Mouse (Mus musculus): Measurements from ENCODE around the gene Rasgef1a. TPM values are rescaled to one million over a fixed set of nuclear protein-coding genes. Genes with fewer than 3 reads are reported as not detected.

The Rasgef1a gene
- polyA plus RNA-seq, 1 experiment from 2014 or later = 0.13 TPM

DNA sequence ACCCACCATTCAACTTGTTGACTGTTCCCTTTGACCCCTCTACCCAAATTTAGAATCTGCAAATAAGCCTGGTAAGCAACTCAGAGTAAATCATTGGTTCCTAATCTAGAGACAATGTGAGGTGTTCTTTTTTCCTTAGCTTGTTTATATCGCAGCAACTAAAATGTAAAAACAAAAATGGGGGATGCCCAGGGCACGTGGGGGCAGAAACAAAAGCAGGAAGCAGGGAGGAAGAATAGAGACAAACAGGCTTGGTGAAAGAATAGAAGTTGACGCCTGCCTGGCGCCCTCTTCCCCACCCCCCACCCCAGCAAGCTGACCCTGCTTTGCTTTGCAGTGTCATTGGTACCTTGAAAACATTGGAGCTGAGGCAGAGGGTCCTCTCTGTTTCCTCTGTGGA, 33.9 kb downstream of the Rasgef1a start:
- 60% methylated on average over 4 of the region's 4 CpGs for WGBS
- H3K36me3 ChIP-seq (ENCODE audit: control insufficient read depth, insufficient read depth, low read length) = no peaks in the 10 kb centered on the region

DNA sequence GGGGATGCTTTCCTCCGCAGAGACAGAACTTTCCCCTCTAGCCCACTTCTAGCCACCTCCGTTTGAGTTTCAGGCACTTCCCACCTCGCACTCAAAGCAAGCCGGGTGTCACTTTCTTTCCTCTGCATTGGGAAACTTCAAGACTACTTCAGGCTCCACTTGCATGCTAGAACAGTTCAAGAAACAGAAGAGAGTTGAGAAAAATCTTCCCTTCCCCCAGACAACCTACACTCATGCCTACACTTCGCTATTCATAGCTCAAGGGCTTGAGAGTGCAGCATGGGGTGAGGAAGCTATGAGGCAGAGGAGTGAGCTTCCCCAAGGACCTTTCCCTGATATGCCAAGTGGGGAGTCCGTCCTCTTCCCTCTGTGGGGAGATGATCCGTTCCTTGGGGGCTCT, 34.7 kb downstream of the Rasgef1a start:
- no peaks in the 10 kb centered on the region for H3K9me3 ChIP-seq (ENCODE audit: control insufficient read depth, low read length)
- ATAC-seq (ENCODE audit: insufficient read depth, low FRiP score, low TSS enrichment) = no peak
- DNase-seq (ENCODE audit: low spot score) = no peak
- no peaks in the 10 kb centered on the region for H3K36me3 ChIP-seq (ENCODE audit: control insufficient read depth, insufficient read depth, low read length)
- no peaks in the 10 kb centered on the region for H3K4me1 ChIP-seq (ENCODE audit: control insufficient read depth, insufficient read depth, low read length)
- H3K4me3 ChIP-seq (ENCODE audit: low read depth, low read length) = no peak overlapping the region
- no peak overlapping the region for H3K27ac ChIP-seq (ENCODE audit: low read depth, low read length)
- 61% methylated on average over 7 of the region's 7 CpGs for WGBS
- no peak overlapping the region for H3K9ac ChIP-seq (ENCODE audit: low read length)
- H3K4me2 ChIP-seq (ENCODE audit: low read depth) = no peak overlapping the region
- H3K27me3 ChIP-seq (ENCODE audit: control insufficient read depth, insufficient read depth, low read length) = no peaks in the 10 kb centered on the region

More for the DNA sequence above, 33.9 kb downstream of the Rasgef1a start:
- DNase-seq (ENCODE audit: low spot score) (no peak), ATAC-seq (ENCODE audit: insufficient read depth, low FRiP score, low TSS enrichment) (no peak)
- Histone ChIP-seq H3K4me2 (ENCODE audit: low read depth) (no peak overlapping the region), H3K27me3 (ENCODE audit: control insufficient read depth, insufficient read depth, low read length) (no peaks in the 10 kb centered on the region), H3K9me3 (ENCODE audit: control insufficient read depth, low read length) (no peaks in the 10 kb centered on the region), H3K9ac (ENCODE audit: low read length) (no peak overlapping the region), H3K4me1 (ENCODE audit: control insufficient read depth, insufficient read depth, low read length) (no peaks in the 10 kb centered on the region), H3K4me3 (ENCODE audit: low read depth, low read length) (no peak overlapping the region), H3K27ac (ENCODE audit: low read depth, low read length) (no peak overlapping the region)

DNA sequence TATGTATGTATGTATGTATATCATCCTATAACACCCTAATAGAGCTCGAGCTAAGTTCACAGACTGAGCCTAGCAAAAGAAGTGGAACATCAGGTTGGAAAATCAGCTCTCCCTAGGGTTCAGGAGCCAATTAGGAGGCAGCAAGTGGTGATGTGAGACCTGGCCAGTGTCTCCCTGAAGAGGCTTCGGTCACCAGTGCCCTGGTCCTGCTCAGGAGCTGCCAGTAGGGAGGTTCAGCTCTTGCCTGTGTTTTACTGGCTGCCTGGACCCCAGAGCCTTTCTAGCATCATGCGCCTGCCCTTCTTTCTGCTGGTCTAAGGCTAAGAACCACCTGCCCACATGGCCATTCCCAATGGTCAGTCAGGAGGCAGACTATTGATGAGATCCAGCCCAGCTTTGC, 35.3 kb downstream of the Rasgef1a start:
- Histone ChIP-seq H3K36me3 (ENCODE audit: control insufficient read depth, insufficient read depth, low read length) (no peaks in the 10 kb centered on the region), H3K4me3 (ENCODE audit: low read depth, low read length) (no peak overlapping the region), H3K4me2 (ENCODE audit: low read depth) (no peak overlapping the region), H3K27ac (ENCODE audit: low read depth, low read length) (no peak overlapping the region), H3K4me1 (ENCODE audit: control insufficient read depth, insufficient read depth, low read length) (no peaks in the 10 kb centered on the region), H3K9me3 (ENCODE audit: control insufficient read depth, low read length) (no peaks in the 10 kb centered on the region), H3K27me3 (ENCODE audit: control insufficient read depth, insufficient read depth, low read length) (no peaks in the 10 kb centered on the region), H3K9ac (ENCODE audit: low read length) (no peak overlapping the region)
- 82% methylated on average over 3 of the region's 3 CpGs for WGBS
- ATAC-seq (ENCODE audit: insufficient read depth, low FRiP score, low TSS enrichment) (no peak), DNase-seq (ENCODE audit: low spot score) (no peak)

DNA sequence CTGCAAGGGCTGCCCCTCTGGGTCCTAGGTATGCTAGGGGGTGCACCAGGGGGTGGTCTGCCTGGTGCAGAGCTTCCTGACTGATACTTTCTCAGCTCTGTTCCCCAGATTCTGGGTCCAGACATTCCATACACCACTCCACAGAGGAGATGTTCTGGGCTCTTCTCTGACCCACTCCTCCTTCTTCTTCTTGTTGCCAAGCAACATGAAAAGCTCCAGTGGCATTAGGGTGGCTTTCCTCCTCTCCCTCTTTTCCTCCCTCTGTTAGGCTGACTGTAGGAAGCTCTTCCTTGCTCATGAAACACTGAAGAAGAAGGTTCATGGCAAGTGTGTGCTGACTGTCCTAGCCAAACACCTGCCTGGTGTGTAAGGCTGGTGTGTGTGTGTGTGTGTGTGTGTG, 35.7 kb downstream of the Rasgef1a start:
- Histone ChIP-seq H3K4me3 (ENCODE audit: low read depth, low read length) (no peak overlapping the region), H3K27me3 (ENCODE audit: control insufficient read depth, insufficient read depth, low read length) (no peaks in the 10 kb centered on the region), H3K9ac (ENCODE audit: low read length) (no peak overlapping the region), H3K27ac (ENCODE audit: low read depth, low read length) (no peak overlapping the region), H3K36me3 (ENCODE audit: control insufficient read depth, insufficient read depth, low read length) (no peaks in the 10 kb centered on the region), H3K4me2 (ENCODE audit: low read depth) (no peak overlapping the region), H3K9me3 (ENCODE audit: control insufficient read depth, low read length) (no peaks in the 10 kb centered on the region), H3K4me1 (ENCODE audit: control insufficient read depth, insufficient read depth, low read length) (no peaks in the 10 kb centered on the region)
- no peak for ATAC-seq (ENCODE audit: insufficient read depth, low FRiP score, low TSS enrichment)
- no peak for DNase-seq (ENCODE audit: low spot score)

DNA sequence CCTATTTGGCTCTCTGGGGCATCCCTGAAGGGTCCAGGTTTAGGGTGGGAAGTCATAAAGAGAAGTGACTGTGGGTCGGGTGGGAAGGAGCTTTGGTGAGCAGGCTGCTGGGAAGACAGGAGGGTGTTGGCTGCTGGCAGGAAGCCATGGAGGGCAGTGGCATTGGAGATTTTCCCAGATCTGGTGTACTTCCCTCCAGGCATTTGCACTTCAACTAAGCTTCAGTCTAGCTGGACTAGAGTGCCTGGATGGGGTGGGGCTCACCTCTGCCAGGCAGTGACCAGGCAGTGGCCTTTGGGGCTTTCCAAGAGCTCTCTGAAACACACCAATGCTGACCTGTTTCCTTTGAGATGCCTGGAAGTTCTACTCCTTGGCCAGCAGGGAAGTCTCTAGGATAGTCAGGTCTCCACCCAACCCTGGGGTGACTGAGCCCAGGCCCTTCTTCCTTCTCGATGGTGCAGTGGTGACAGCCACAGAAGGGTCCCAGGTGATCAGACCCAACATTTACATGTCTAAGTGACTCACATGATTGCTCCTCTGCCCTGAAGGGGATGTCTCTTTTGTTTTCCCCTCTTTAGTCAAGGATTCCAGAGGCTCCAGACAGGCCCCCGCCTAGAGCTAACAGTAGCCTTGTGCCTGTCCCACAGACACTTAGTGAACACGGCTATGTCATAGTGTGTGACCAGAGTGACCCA, 36.7 kb downstream of the Rasgef1a start:
- no peak overlapping the region for H3K4me2 ChIP-seq (ENCODE audit: low read depth)
- DNase-seq (ENCODE audit: low spot score) (no peak), ATAC-seq (ENCODE audit: insufficient read depth, low FRiP score, low TSS enrichment) (no peak)
- H3K36me3 ChIP-seq (ENCODE audit: control insufficient read depth, insufficient read depth, low read length) = no peaks in the 10 kb centered on the region
- no peak overlapping the region for H3K4me3 ChIP-seq (ENCODE audit: low read depth, low read length)
- no peak overlapping the region for H3K9ac ChIP-seq (ENCODE audit: low read length)
- no peaks in the 10 kb centered on the region for H3K9me3 ChIP-seq (ENCODE audit: control insufficient read depth, low read length)
- H3K27ac ChIP-seq (ENCODE audit: low read depth, low read length) = no peak overlapping the region
- no peaks in the 10 kb centered on the region for H3K4me1 ChIP-seq (ENCODE audit: control insufficient read depth, insufficient read depth, low read length)
- 80% methylated on average over 4 of the region's 4 CpGs for WGBS
- H3K27me3 ChIP-seq (ENCODE audit: control insufficient read depth, insufficient read depth, low read length) = no peaks in the 10 kb centered on the region

DNA sequence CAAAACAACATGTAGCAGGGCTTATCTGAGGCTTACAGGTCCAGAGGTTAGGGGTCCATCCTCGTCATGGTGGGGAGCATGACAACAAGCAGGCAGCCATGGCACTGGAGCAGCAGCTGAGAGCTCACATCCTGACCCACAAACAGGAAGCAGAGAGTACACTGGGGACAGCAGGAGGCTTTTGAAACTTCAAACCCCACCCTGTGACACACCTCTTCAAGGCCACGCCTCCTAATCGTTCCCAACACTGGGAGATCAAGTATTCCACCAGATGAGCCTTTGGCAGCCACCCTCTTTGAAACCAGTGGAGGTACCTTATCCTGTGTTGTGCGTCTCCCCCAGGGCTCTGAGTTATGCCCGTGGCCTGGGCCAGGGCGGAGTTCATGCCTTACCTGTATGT, 38.5 kb downstream of the Rasgef1a start:
- Histone ChIP-seq H3K36me3 (ENCODE audit: control insufficient read depth, insufficient read depth, low read length) (no peaks in the 10 kb centered on the region), H3K9me3 (ENCODE audit: control insufficient read depth, low read length) (no peaks in the 10 kb centered on the region), H3K27me3 (ENCODE audit: control insufficient read depth, insufficient read depth, low read length) (no peaks in the 10 kb centered on the region), H3K27ac (ENCODE audit: low read depth, low read length) (no peak overlapping the region), H3K9ac (ENCODE audit: low read length) (no peak overlapping the region), H3K4me2 (ENCODE audit: low read depth) (no peak overlapping the region), H3K4me3 (ENCODE audit: low read depth, low read length) (no peak overlapping the region), H3K4me1 (ENCODE audit: control insufficient read depth, insufficient read depth, low read length) (no peaks in the 10 kb centered on the region)
- 86% methylated on average over 6 of the region's 6 CpGs for WGBS
- DNase-seq (ENCODE audit: low spot score) (no peak), ATAC-seq (ENCODE audit: insufficient read depth, low FRiP score, low TSS enrichment) (no peak)

DNA sequence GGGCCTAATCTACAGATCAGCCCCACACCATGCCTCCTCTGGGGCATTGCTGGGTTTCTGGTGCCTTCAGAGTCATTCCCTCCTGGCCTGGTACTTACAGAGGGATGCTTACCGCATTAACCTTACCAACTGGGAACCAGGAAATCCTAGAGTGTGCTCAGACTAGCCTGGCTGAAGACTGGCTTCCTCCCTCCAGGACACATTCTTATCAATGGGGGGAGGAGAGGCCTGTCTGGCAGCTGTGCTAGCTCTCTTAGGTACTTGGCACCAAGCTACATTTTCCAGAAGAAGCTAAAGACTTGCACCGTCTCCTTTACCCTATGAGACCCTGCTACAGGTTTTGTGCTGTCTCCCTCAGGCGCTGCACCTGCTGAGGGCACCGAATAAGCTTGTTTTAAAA, 40.2 kb downstream of the Rasgef1a start:
- H3K4me3 ChIP-seq (ENCODE audit: low read depth, low read length) = no peak overlapping the region
- WGBS = 95% methylated on average over 4 of the region's 4 CpGs
- H3K36me3 ChIP-seq (ENCODE audit: control insufficient read depth, insufficient read depth, low read length) = no peaks in the 10 kb centered on the region
- no peaks in the 10 kb centered on the region for H3K9me3 ChIP-seq (ENCODE audit: control insufficient read depth, low read length)
- H3K27me3 ChIP-seq (ENCODE audit: control insufficient read depth, insufficient read depth, low read length) = no peaks in the 10 kb centered on the region
- ATAC-seq (ENCODE audit: insufficient read depth, low FRiP score, low TSS enrichment) (no peak), DNase-seq (ENCODE audit: low spot score) (no peak)
- no peak overlapping the region for H3K4me2 ChIP-seq (ENCODE audit: low read depth)
- no peak overlapping the region for H3K27ac ChIP-seq (ENCODE audit: low read depth, low read length)
- no peak overlapping the region for H3K9ac ChIP-seq (ENCODE audit: low read length)
- no peaks in the 10 kb centered on the region for H3K4me1 ChIP-seq (ENCODE audit: control insufficient read depth, insufficient read depth, low read length)

DNA sequence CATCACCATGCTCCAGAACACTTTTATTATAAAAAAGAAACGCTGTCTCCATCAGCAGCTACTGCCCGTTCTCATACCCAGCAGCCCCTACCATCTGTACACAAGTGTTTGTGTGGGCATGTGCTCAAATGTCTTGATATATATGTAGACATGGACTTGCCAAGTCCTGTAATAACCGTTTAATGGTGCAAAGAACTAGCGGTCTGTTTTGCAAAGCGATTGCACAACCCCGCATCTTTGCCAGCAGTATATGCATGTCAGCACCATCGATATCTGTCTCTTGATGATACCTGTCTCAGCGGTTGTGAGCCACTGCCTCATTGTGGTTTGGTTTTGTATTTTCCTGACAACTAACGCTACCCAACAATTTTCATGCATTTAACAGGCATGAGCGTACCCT, 44.0 kb downstream of the Rasgef1a start:
- WGBS = 88% methylated on average over 10 of the region's 10 CpGs
- Histone ChIP-seq H3K9me3 (ENCODE audit: control insufficient read depth, low read length) (no peaks in the 10 kb centered on the region), H3K4me3 (ENCODE audit: low read depth, low read length) (no peak overlapping the region), H3K27me3 (ENCODE audit: control insufficient read depth, insufficient read depth, low read length) (no peaks in the 10 kb centered on the region), H3K27ac (ENCODE audit: low read depth, low read length) (no peak overlapping the region), H3K4me1 (ENCODE audit: control insufficient read depth, insufficient read depth, low read length) (no peaks in the 10 kb centered on the region), H3K4me2 (ENCODE audit: low read depth) (no peak overlapping the region), H3K36me3 (ENCODE audit: control insufficient read depth, insufficient read depth, low read length) (no peaks in the 10 kb centered on the region), H3K9ac (ENCODE audit: low read length) (no peak overlapping the region)
- DNase-seq (ENCODE audit: low spot score) (no peak), ATAC-seq (ENCODE audit: insufficient read depth, low FRiP score, low TSS enrichment) (no peak)

DNA sequence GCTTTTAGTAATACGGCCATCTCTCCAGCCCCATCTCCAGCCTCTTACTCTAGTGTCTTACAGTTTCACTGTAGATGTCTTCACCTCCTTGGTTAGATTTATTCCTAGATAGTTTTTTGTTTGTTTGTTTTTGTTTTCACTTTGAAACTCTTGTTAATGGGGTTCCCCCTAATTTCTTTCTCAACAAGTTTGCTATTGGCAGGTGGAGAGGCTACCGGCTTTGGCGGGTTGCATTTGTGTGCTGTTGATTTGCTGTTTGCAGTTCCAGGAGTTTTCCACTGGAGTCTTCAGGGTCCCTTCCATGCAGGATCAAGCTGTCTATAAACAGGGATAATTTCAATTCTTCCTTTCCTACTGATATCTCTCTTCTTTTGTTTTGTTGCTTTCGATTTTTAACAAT, 50.0 kb downstream of the Rasgef1a start:
- H3K4me1 ChIP-seq (ENCODE audit: control insufficient read depth, insufficient read depth, low read length) = peaks cover 7% of the 10 kb centered on the region
- no peak overlapping the region for H3K4me3 ChIP-seq (ENCODE audit: low read depth, low read length)
- H3K9ac ChIP-seq (ENCODE audit: low read length) = no peak overlapping the region
- H3K4me2 ChIP-seq (ENCODE audit: low read depth) = no peak overlapping the region
- no peak overlapping the region for H3K27ac ChIP-seq (ENCODE audit: low read depth, low read length)
- ATAC-seq (ENCODE audit: insufficient read depth, low FRiP score, low TSS enrichment) (no peak), DNase-seq (ENCODE audit: low spot score) (no peak)
- no peaks in the 10 kb centered on the region for H3K9me3 ChIP-seq (ENCODE audit: control insufficient read depth, low read length)
- H3K27me3 ChIP-seq (ENCODE audit: control insufficient read depth, insufficient read depth, low read length) = peaks cover 9% of the 10 kb centered on the region; the same call in 1 of the 2 replicates
- 87% methylated on average over 4 of the region's 4 CpGs for WGBS
- no peaks in the 10 kb centered on the region for H3K36me3 ChIP-seq (ENCODE audit: control insufficient read depth, insufficient read depth, low read length)

Data from neural tube, embryonic 11.5 days (tissue).